Mouse (Mus musculus) forebrain, embryonic 10.5 days (tissue): ENCODE measurements around the gene Mamdc4. TPM values are rescaled to one million over a fixed set of nuclear protein-coding genes. Genes with fewer than 3 reads are reported as not detected.

Experiments
- DNase-seq: peaks from one replicate; pipeline ENCODE4 v3.0.0-alpha.2; 2017; ENCODE audit warnings: low spot score; ENCODE audit errors: extremely low spot score
- H3K27ac ChIP-seq: fragments of 300-500 bp; sonication (generic); 2 replicates; pipeline ENCODE4 v1.5.1; 2016; ENCODE audit warnings: mild to moderate bottlenecking
- H3K27me3 ChIP-seq: fragments of 300-500 bp; sonication (generic); 2 replicates; pipeline ENCODE4 v1.6.1; 2016; ENCODE audit warnings: mild to moderate bottlenecking; ENCODE audit not compliant: poor library complexity, severe bottlenecking
- H3K36me3 ChIP-seq: fragments of 300-500 bp; sonication (generic); replicated peaks from 2 replicates; pipeline ENCODE4 v1.6.1; 2016; ENCODE audit warnings: mild to moderate bottlenecking, moderate library complexity
- H3K4me1 ChIP-seq: fragments of 300-500 bp; sonication (generic); 2 replicates; pipeline ENCODE4 v1.6.1; 2016
- H3K4me3 ChIP-seq: fragments of 300-500 bp; sonication (generic); 2 replicates; pipeline ENCODE4 v1.5.1; 2016; ENCODE audit warnings: mild to moderate bottlenecking, moderate library complexity
- H3K9me3 ChIP-seq: fragments of 300-500 bp; sonication (generic); 2 replicates; pipeline ENCODE4 v1.6.1; 2016; ENCODE audit warnings: mild to moderate bottlenecking, moderate library complexity
- WGBS: fragments of 180-500 bp; shearing (Covaris S2); methylation state at CpG from one replicate; pipeline ENCODE4 v1.1.7; 2016; 5-methylcytosine and 5-hydroxymethylcytosine counted together
- polyA plus RNA-seq: library from polyadenylated mRNA; unstranded; fragments of >200 nt; fragmentation: Nextera tagmentation; extraction: Ambion mirVana; gene quantifications from 2 replicates; pipeline ENCODE4 v1.2.1, GENCODE M21; 2016

Gene Mamdc4
- 5.0 and 7.0 TPM in 2 replicates for polyA plus RNA-seq

DNA sequence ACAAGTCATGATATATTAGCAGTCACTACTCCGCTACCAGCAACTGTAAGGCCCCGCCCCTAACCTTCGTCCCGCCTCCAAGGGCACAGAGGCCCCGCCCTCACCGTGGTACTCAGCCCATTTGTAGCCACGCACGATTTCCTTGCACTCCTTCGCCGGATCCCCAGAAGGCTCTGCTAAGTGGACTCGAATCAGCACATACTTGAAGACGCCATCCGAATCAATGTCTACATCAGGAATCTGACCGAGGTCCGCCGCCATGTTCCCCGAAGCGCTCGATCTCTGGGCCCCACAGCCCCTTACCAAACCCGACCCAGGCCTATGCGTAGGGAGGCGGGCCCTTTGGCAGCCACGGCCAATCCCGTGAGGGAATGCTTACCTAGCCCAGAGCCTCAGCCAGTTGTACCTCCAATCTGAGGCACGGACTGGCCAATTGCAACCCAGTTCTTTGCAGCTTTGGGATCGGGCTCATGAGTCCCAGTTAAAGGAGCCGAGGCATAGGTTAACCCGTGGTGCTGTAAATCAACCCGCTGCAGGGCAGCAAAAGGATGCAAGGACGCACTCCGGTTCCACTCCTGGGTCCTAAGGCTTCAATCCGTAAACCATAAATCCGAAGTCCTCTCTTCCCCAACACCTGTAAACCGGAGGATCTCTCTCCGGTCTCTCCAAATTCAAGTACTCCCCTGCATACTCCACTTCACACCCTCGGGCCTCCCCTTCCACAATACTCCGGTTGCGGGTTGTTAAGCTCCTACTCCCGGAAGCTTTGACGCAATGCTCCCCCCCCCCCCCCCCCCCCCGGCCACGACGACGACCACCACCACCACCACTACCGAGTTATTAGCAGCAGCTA lies at the start of gene Mamdc4, which contains the start of gene Phpt1:
Gene Mamdc4 (minus strand): TSS at position 267 of the 853 bp plus-strand sequence.
Gene Phpt1 (minus strand): TSS at position 646 of the 853 bp plus-strand sequence.
- Histone ChIP-seq H3K4me3 (peak within 1 kb of the TSS; percentile 72), H3K27ac (peak within 1 kb of the TSS; percentile 92), H3K36me3 (peaks cover 35% of the 10 kb centered on the region), H3K27me3 (peaks cover 45% of the 10 kb centered on the region), H3K9me3 (no peaks in the 10 kb centered on the region), H3K4me1 (peaks cover 62% of the 10 kb centered on the region)
- peak; percentile 98 for DNase-seq
- WGBS, result under 1% methylated on average over 43 of the region's 45 CpGs

GRCm38 (mm10) chr2:25621229-25622200 lies 46.9 kb upstream of the Mamdc4 start, which contains the start of gene Tmem141:
Gene Tmem141, minus strand, starts transcription at chr2:25622005.
- peak; percentile 80 for DNase-seq
- WGBS, result 6% methylated on average over 34 of the region's 34 CpGs
- H3K27me3 ChIP-seq, result peaks cover 34% of the 10 kb centered on the region
- H3K27ac ChIP-seq, result peak within 1 kb of the TSS; percentile 84
- no peaks in the 10 kb centered on the region for H3K9me3 ChIP-seq
- peak within 1 kb of the TSS; percentile 62 for H3K4me3 ChIP-seq
- H3K36me3 ChIP-seq, result no peaks in the 10 kb centered on the region
- H3K4me1 ChIP-seq, result peaks cover 18% of the 10 kb centered on the region

GRCm38 (mm10) chr2:25620852-25621228 lies 46.2 kb upstream of the Mamdc4 start:
- Histone ChIP-seq H3K4me3 (peak overlapping the region; percentile 62; the same call in 1 of the 2 replicates), H3K27me3 (peaks cover 41% of the 10 kb centered on the region), H3K36me3 (no peaks in the 10 kb centered on the region), H3K9me3 (no peaks in the 10 kb centered on the region), H3K27ac (no peak overlapping the region), H3K4me1 (peaks cover 24% of the 10 kb centered on the region)
- WGBS, result 88% methylated on average over 4 of the region's 4 CpGs
- no peak for DNase-seq

GRCm38 (mm10) chr2:25620386-25620785 lies 45.7 kb upstream of the Mamdc4 start:
- no peak for DNase-seq
- no peaks in the 10 kb centered on the region for H3K36me3 ChIP-seq
- no peak overlapping the region for H3K4me3 ChIP-seq
- 84% methylated on average over 6 of the region's 6 CpGs for WGBS
- peaks cover 45% of the 10 kb centered on the region for H3K27me3 ChIP-seq
- H3K27ac ChIP-seq, result no peak overlapping the region
- H3K4me1 ChIP-seq, result peaks cover 24% of the 10 kb centered on the region
- H3K9me3 ChIP-seq, result no peaks in the 10 kb centered on the region

DNA sequence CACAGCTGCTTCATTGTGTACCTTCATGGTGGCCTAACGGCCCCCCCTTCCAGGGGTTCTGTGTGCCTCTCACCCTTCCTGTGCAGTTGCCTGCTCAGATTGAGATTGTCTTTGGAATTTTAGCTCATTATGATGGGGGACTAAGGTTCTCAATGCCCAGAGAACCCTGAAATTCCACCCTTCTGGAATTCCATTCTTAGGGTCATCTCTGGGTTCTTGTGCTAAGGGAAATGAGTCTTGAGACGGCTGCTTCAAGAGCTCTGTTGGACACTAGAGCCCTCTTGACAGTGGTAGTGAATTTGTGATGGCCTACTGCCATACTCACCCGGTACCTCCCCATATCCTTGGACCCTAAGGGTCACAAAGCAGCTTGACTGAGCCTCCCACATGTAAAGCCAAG lies 42.9 kb upstream of the Mamdc4 start, which contains the start of gene Ccdc183:
Gene Ccdc183 (minus strand): TSS at position 101 of the 400 bp plus-strand sequence.
- peaks cover 72% of the 10 kb centered on the region for H3K27me3 ChIP-seq
- no peaks in the 10 kb centered on the region for H3K36me3 ChIP-seq
- H3K27ac ChIP-seq, result no peak within 1 kb of the TSS
- H3K9me3 ChIP-seq, result no peaks in the 10 kb centered on the region
- 89% methylated on average over 3 of the region's 3 CpGs for WGBS
- DNase-seq, result no peak
- H3K4me3 ChIP-seq, result peak within 1 kb of the TSS; percentile 19; the same call in 1 of the 2 replicates
- H3K4me1 ChIP-seq, result peaks cover 24% of the 10 kb centered on the region

DNA sequence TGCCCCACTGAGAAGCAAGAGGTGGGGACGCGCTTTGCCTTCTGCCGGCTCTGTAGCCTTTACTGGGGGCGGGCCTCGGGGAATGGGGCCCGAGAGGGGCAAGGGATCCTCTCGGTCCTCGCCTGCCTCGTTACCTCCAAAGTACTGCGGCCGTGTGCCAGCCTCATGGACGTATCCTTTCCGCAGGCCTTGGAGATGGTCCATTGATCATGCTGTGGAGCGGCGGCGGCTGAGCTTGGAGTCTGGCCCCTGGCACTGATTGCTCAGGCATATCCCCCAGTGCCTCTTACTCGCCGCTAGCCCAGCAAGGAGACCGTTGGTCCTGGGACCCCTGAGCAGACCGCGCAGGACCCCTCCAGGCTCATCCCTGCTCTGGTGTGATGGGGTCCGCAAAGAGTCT lies 41.8 kb upstream of the Mamdc4 start:
- Histone ChIP-seq H3K27ac (no peak overlapping the region), H3K4me3 (peak overlapping the region; percentile 19; the same call in 1 of the 2 replicates), H3K9me3 (no peaks in the 10 kb centered on the region), H3K36me3 (no peaks in the 10 kb centered on the region), H3K4me1 (peaks cover 16% of the 10 kb centered on the region), H3K27me3 (peaks cover 84% of the 10 kb centered on the region)
- WGBS, result 27% methylated on average over 22 of the region's 22 CpGs
- DNase-seq, result no peak

GRCm38 (mm10) chr2:25608671-25609070 lies 34.0 kb upstream of the Mamdc4 start:
- peaks cover 24% of the 10 kb centered on the region for H3K4me1 ChIP-seq
- peak overlapping the region; percentile 98 for H3K27ac ChIP-seq
- no peak for DNase-seq
- peak overlapping the region; percentile 99 for H3K4me3 ChIP-seq
- no peaks in the 10 kb centered on the region for H3K9me3 ChIP-seq
- 69% methylated on average over 10 of the region's 10 CpGs for WGBS
- H3K27me3 ChIP-seq, result peaks cover 46% of the 10 kb centered on the region
- H3K36me3 ChIP-seq, result peaks cover 18% of the 10 kb centered on the region

- DNase-seq, result peak; percentile 83
- H3K27me3 ChIP-seq, result peaks cover 39% of the 10 kb centered on the region
- peak within 1 kb of the TSS; percentile 99 for H3K4me3 ChIP-seq
- WGBS, result under 1% methylated on average over 80 of the region's 80 CpGs
- peaks cover 24% of the 10 kb centered on the region for H3K4me1 ChIP-seq
- peak within 1 kb of the TSS; percentile 98 for H3K27ac ChIP-seq
- peaks cover 24% of the 10 kb centered on the region for H3K36me3 ChIP-seq
- no peaks in the 10 kb centered on the region for H3K9me3 ChIP-seq
These were observed 33.3 kb upstream of the Mamdc4 start, which contains the start of gene Rabl6 for GRCm38 (mm10) chr2:25607761-25608622. Gene Rabl6, minus strand, starts transcription at chr2:25608521.

GRCm38 (mm10) chr2:25602526-25602925 lies 27.9 kb upstream of the Mamdc4 start:
- 91% methylated on average over 5 of the region's 5 CpGs for WGBS
- no peak overlapping the region for H3K4me3 ChIP-seq
- H3K4me1 ChIP-seq, result peaks cover 16% of the 10 kb centered on the region
- peaks cover 78% of the 10 kb centered on the region for H3K36me3 ChIP-seq
- H3K9me3 ChIP-seq, result no peaks in the 10 kb centered on the region
- H3K27me3 ChIP-seq, result no peaks in the 10 kb centered on the region
- DNase-seq, result no peak
- no peak overlapping the region for H3K27ac ChIP-seq

DNA sequence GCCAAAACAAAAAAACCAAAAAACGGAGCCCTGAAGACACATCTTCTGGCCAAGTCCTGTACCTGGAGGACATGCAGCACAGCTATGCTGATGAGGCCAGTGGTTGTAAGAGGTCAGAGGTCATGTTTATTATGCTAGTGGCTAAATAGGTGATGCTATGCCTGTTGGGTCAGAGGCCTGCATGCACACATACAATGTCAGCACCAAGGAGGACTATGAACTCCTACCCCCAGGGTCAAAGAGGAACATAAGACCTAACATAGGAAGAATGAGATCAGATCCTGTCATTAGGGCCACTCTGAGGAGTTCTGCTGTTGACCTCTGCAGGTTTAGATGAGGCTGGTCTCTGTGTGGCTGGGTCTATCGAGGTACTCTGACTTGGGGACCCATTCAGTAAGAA lies 25.4 kb upstream of the Mamdc4 start:
- Histone ChIP-seq H3K36me3 (peaks cover 97% of the 10 kb centered on the region), H3K4me3 (no peak overlapping the region), H3K4me1 (no peaks in the 10 kb centered on the region), H3K27me3 (no peaks in the 10 kb centered on the region), H3K27ac (no peak overlapping the region), H3K9me3 (no peaks in the 10 kb centered on the region)
- 93% methylated on average over 2 of the region's 2 CpGs for WGBS
- DNase-seq, result no peak

- peaks cover 98% of the 10 kb centered on the region for H3K36me3 ChIP-seq
These were observed 24.1 kb upstream of the Mamdc4 start for GRCm38 (mm10) chr2:25598749-25599148.

More at GRCm38 (mm10) chr2:25598749-25599148, 24.1 kb upstream of the Mamdc4 start:
- Histone ChIP-seq H3K9me3 (no peaks in the 10 kb centered on the region), H3K27ac (no peak overlapping the region), H3K4me3 (no peak overlapping the region), H3K4me1 (no peaks in the 10 kb centered on the region), H3K27me3 (no peaks in the 10 kb centered on the region)
- WGBS, result 97% methylated on average over 1 of the region's 1 CpGs
- DNase-seq, result no peak
